Comparison of ENCODE assay signal across 8 mouse cellular contexts in genomic region chr11:117199282-117200175, GRCm38 (mm10). TPM values are rescaled to one million over a fixed set of nuclear protein-coding genes. Genes with fewer than 3 reads are reported as not detected.
DNase-seq lines count a peak whose midpoint lies in the region; ATAC-seq and TF ChIP-seq lines count a peak whose summit lies in the region.

Gene Sept9 (plus strand): TSS chr11:117199661.

- H3K27me3 ChIP-seq in embryonic facial prominence, embryonic 14.5 days (replicated peaks; ENCODE audit: control insufficient read depth, insufficient read depth, low read length): peaks cover 25% of the 10 kb centered on the region
- H3K27me3 ChIP-seq in heart, postnatal 0 days (ENCODE audit: control insufficient read depth, insufficient read depth, low read length): peaks cover 58% of the 10 kb centered on the region
- H3K27me3 ChIP-seq in neural tube, embryonic 14.5 days (ENCODE audit: control insufficient read depth, insufficient read depth, low read length): peaks cover 25% of the 10 kb centered on the region

- no peak for TF ChIP-seq POLR2A in lung, adult 2 months (IDR thresholded peaks at IDR 0.05; ENCODE audit: borderline replicate concordance, extremely low read depth, low read depth, low read length)

- H3K4me2 ChIP-seq in embryonic facial prominence, embryonic 14.5 days (ENCODE audit: low read depth, low read length): peak within 1 kb of the TSS; percentile 92
- H3K4me2 ChIP-seq in heart, postnatal 0 days (ENCODE audit: low read depth, low read length): peak within 1 kb of the TSS; percentile 81
- peak within 1 kb of the TSS; percentile 52 for H3K4me2 ChIP-seq in neural tube, embryonic 14.5 days (ENCODE audit: low read depth, low read length)

- no peak for TF ChIP-seq CTCF in heart, postnatal 0 days (IDR thresholded peaks at IDR 0.05; ENCODE audit: low read depth)
- TF ChIP-seq CTCF in lung, adult 2 months (IDR thresholded peaks at IDR 0.05; ENCODE audit: insufficient read depth, low read length): no peak

- H3K4me1 ChIP-seq in embryonic facial prominence, embryonic 14.5 days (ENCODE audit: control insufficient read depth, insufficient read depth, low read length): peaks cover 28% of the 10 kb centered on the region
- peaks cover 8% of the 10 kb centered on the region for H3K4me1 ChIP-seq in heart, postnatal 0 days (ENCODE audit: control insufficient read depth, insufficient read depth)
- H3K4me1 ChIP-seq in lung, adult 2 months (ENCODE audit: control insufficient read depth, insufficient read depth, low read length): no peaks in the 10 kb centered on the region
- 0 out of 2 replicates have a peak, but pooled peaks cover 4% of the 10 kb centered on the region for H3K4me1 ChIP-seq in neural tube, embryonic 14.5 days (ENCODE audit: control insufficient read depth, insufficient read depth, low read length)

- H3K36me3 ChIP-seq in embryonic facial prominence, embryonic 14.5 days (ENCODE audit: control insufficient read depth, insufficient read depth, low read length): no peaks in the 10 kb centered on the region
- no peaks in the 10 kb centered on the region for H3K36me3 ChIP-seq in heart, postnatal 0 days (replicated peaks; ENCODE audit: control insufficient read depth, insufficient read depth, low read length)
- no peaks in the 10 kb centered on the region for H3K36me3 ChIP-seq in neural tube, embryonic 14.5 days (ENCODE audit: control insufficient read depth, insufficient read depth, low read length)

- WGBS in embryonic facial prominence, embryonic 14.5 days: 2% methylated on average over 47 of the region's 70 CpGs
- WGBS in heart, postnatal 0 days: 2% methylated on average over 49 of the region's 70 CpGs
- WGBS in lung, adult 2 months: 2% methylated on average over 70 of the region's 70 CpGs
- WGBS in neural tube, embryonic 14.5 days: 2% methylated on average over 67 of the region's 70 CpGs

- ATAC-seq in embryonic facial prominence, embryonic 14.5 days (ENCODE audit: low read depth): peak; percentile 48; the same call in 1 of the 2 replicates
- ATAC-seq in heart, postnatal 0 days (ENCODE audit: insufficient read depth, low read depth): peak; percentile 31; the same call in 1 of the 2 replicates
- ATAC-seq in neural tube, embryonic 14.5 days (ENCODE audit: low read depth): no peak

- H3K9ac ChIP-seq in embryonic facial prominence, embryonic 14.5 days (ENCODE audit: low read depth, low read length): peak within 1 kb of the TSS; percentile 60
- H3K9ac ChIP-seq in heart, postnatal 0 days (replicated peaks; ENCODE audit: low read depth, low read length): no peak within 1 kb of the TSS; the same call in 1 of the 2 replicates
- peak within 1 kb of the TSS; percentile 21; the same call in 1 of the 2 replicates for H3K9ac ChIP-seq in neural tube, embryonic 14.5 days (replicated peaks; ENCODE audit: low read depth, low read length)

- no peaks in the 10 kb centered on the region for H3K9me3 ChIP-seq in embryonic facial prominence, embryonic 14.5 days (ENCODE audit: control insufficient read depth, low read length)
- no peaks in the 10 kb centered on the region for H3K9me3 ChIP-seq in heart, postnatal 0 days (replicated peaks; ENCODE audit: control insufficient read depth, low read length)
- H3K9me3 ChIP-seq in neural tube, embryonic 14.5 days (ENCODE audit: control insufficient read depth, low read length): no peaks in the 10 kb centered on the region

- TF ChIP-seq EP300 in heart, postnatal 0 days (IDR thresholded peaks at IDR 0.05; ENCODE audit: low read depth): no peak

- H3K27ac ChIP-seq in embryonic facial prominence, embryonic 14.5 days (replicated peaks; ENCODE audit: low read depth, low read length): no peak within 1 kb of the TSS
- no peak within 1 kb of the TSS for H3K27ac ChIP-seq in heart, postnatal 0 days (ENCODE audit: low read depth)
- H3K27ac ChIP-seq in neural tube, embryonic 14.5 days (ENCODE audit: low read depth, low read length): no peak within 1 kb of the TSS

- DNase-seq in layer of hippocampus, adult 18-20 months (ENCODE audit: low spot score in 2 of 2): no peak
- DNase-seq in layer of hippocampus, adult 9-11 months: no peak
- DNase-seq in embryonic facial prominence, embryonic 14.5 days (ENCODE audit: low spot score): peak; percentile 39
- no peak for DNase-seq in heart, postnatal 0 days (ENCODE audit: low spot score)
- peak; percentile 72 for DNase-seq in kidney, postnatal 14 days
- peak; percentile 61 for DNase-seq in lung, adult 2 months
- DNase-seq in cerebellum, postnatal 10 days: no peak

- peak within 1 kb of the TSS; percentile 48 for H3K4me3 ChIP-seq in embryonic facial prominence, embryonic 14.5 days (ENCODE audit: low read depth, low read length)
- H3K4me3 ChIP-seq in heart, postnatal 0 days (ENCODE audit: low read depth, low read length): peak within 1 kb of the TSS; percentile 50
- peak within 1 kb of the TSS; percentile 55 for H3K4me3 ChIP-seq in lung, adult 2 months (replicated peaks; ENCODE audit: extremely low read depth, low read depth, low read length)
- peak within 1 kb of the TSS; percentile 25 for H3K4me3 ChIP-seq in neural tube, embryonic 14.5 days (ENCODE audit: low read depth, low read length)

RNA-seq across cellular contexts. Expression of gene Sept9, which starts in this region (rescaled TPM):
- total RNA-seq in layer of hippocampus, adult 18-20 months (2021): 100 to 1,000 TPM; 121 to 122 TPM
- 115 and 138 TPM in 2 replicates for polyA plus RNA-seq in embryonic facial prominence, embryonic 14.5 days (2014; fragmentation: Nextera tagmentation; extraction: Ambion mirVana)
- total RNA-seq in heart, postnatal 0 days (2014; rRNA removed; ENCODE audit: low replicate concordance): 57.8 and 64.2 TPM in 2 replicates
- polyA plus RNA-seq in heart, postnatal 0 days (2015; fragmentation: Nextera tagmentation; extraction: Ambion mirVana): 30.5 and 31.6 TPM in 2 replicates
- polyA plus RNA-seq in lung, adult 2 months (2012; rRNA removed): 35.1 and 41.4 TPM in 2 replicates
- polyA plus RNA-seq in neural tube, embryonic 14.5 days (2014; fragmentation: Nextera tagmentation; extraction: Ambion mirVana): 70.6 and 95.1 TPM in 2 replicates

Comparison
In these comparisons a context has a peak if more than half of its experiments do, and no peak if none do; other contexts are left out.
1. DNase-seq: peak in embryonic facial prominence, embryonic 14.5 days (single experiment), kidney, postnatal 14 days (single experiment) and lung, adult 2 months (single experiment); none in layer of hippocampus, adult 18-20 months (0 of 2), layer of hippocampus, adult 9-11 months (single experiment), heart, postnatal 0 days (single experiment) and cerebellum, postnatal 10 days (0 of 2).
2. Peak in every context shown above with its lines, with median percentiles within 50 percentile points of each other: H3K4me2 ChIP-seq and H3K4me3 ChIP-seq.